Mouse (Mus musculus): Measurements from ENCODE around the gene Zbed4. TPM values are rescaled to one million over a fixed set of nuclear protein-coding genes. Genes with fewer than 3 reads are reported as not detected.
A peak's percentile ranks its signal among the peaks of the same experiment; 100 is the strongest.

Zbed4 gene
- total and polyA plus RNA-seq, 2 experiments from 2014 or later: 4.5 to 20.7 TPM

DNA sequence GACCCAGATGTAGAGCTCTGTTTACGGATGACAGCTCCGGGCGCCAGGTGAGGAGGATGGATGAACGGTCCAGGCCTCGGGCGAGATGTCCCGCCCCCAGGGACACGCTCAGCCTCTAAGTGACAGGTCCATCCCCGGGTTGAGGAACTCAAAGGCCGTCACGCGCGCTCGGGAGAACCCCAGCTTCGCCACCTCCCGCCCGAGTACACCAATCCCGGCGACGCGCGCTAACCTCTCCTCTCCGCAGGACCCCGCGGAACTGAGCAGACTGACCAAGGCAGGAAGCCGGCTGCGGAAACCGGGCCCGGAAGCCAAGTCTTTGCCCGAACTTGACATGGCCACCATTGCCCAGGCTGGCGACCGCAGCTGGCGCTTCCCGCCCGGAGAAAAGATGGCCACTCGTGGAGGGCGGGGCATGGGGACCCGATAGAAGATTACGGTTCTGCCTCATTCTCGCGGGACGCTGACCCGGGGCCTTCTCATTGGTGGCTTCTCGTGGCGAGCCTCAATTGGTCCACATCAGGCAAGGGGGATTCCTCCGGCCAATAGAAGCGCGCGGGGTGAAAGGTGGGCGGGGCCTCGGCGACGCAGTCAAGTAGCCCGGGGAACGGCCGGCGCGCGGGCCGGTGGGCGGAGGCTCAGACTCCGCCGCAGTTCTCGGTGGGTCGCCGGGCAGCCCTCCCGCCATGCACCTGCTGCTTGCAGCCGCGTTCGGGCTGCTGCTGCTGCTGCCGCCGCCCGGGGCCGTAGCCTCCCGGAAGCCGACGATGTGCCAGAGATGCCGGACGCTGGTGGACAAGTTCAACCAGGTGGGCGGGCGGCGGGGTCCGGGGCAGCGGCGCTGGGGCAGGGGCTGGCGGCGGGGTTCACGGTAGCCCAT, 67.8 kb downstream of the Zbed4 start, which contains the start of the genes Alg12 and Creld2:
TSS of gene Alg12 (minus strand) at position 293 of the 880 bp plus-strand sequence.
TSS of gene Creld2 (plus strand) at position 621 of the 880 bp plus-strand sequence.
- ATAC-seq (ENCODE audit: low FRiP score) (peak; percentile 98), DNase-seq (ENCODE audit: low spot score) (peak; percentile 100)
- under 1% methylated on average over 82 of the region's 88 CpGs for WGBS
- H3K27ac ChIP-seq (ENCODE audit: low read depth, low read length): peak within 1 kb of the TSS; percentile 77
- peaks cover 9% of the 10 kb centered on the region; the same call in 1 of the 2 replicates for H3K4me1 ChIP-seq (ENCODE audit: insufficient read depth, low read length)
- no peak for TF ChIP-seq CTCF (IDR thresholded peaks at IDR 0.05)
- no peaks in the 10 kb centered on the region for H3K27me3 ChIP-seq (ENCODE audit: insufficient read depth, low read length)
- H3K9ac ChIP-seq (replicated peaks; ENCODE audit: low read length, poor library complexity, severe bottlenecking): peak within 1 kb of the TSS; percentile 83
- peaks cover 36% of the 10 kb centered on the region for H3K36me3 ChIP-seq (ENCODE audit: insufficient read depth, low read length)
- peak within 1 kb of the TSS; percentile 76 for H3K4me2 ChIP-seq (ENCODE audit: low read depth, low read length, poor library complexity, severe bottlenecking)
- no peaks in the 10 kb centered on the region for H3K9me3 ChIP-seq (ENCODE audit: low read length)
- H3K4me3 ChIP-seq (ENCODE audit: low read depth, low read length): peak within 1 kb of the TSS; percentile 86

DNA sequence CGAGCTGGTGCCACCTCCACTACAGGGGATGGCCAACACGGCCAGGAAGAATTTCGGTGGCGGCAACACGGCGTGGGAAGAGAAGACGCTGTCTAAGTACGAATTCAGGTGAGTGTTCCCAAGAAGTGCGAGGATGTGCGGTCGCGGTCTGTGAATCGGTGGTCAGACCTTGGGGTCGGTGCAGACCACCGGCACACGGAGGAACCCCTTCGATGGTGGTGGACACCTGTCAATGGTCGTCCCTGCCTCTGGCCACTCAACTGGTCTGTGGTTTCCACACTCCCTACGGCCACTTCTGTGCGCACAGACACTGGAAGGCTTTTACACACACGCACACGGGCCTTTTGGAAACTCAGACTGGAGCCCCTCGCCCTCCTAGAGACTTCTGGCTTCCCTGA, 68.4 kb downstream of the Zbed4 start:
- Histone ChIP-seq H3K36me3 (ENCODE audit: insufficient read depth, low read length) (peaks cover 41% of the 10 kb centered on the region), H3K4me2 (ENCODE audit: low read depth, low read length, poor library complexity, severe bottlenecking) (peak overlapping the region; percentile 76), H3K27me3 (ENCODE audit: insufficient read depth, low read length) (no peaks in the 10 kb centered on the region), H3K4me3 (ENCODE audit: low read depth, low read length) (peak overlapping the region; percentile 86), H3K9me3 (ENCODE audit: low read length) (no peaks in the 10 kb centered on the region), H3K27ac (ENCODE audit: low read depth, low read length) (peak overlapping the region; percentile 70), H3K4me1 (ENCODE audit: insufficient read depth, low read length) (peaks cover 9% of the 10 kb centered on the region; the same call in 1 of the 2 replicates), H3K9ac (replicated peaks; ENCODE audit: low read length, poor library complexity, severe bottlenecking) (peak overlapping the region; percentile 77)
- no peak for TF ChIP-seq CTCF (IDR thresholded peaks at IDR 0.05)
- ATAC-seq (ENCODE audit: low FRiP score): no peak
- DNase-seq (ENCODE audit: low spot score): no peak
- under 1% methylated on average over 23 of the region's 23 CpGs for WGBS

DNA sequence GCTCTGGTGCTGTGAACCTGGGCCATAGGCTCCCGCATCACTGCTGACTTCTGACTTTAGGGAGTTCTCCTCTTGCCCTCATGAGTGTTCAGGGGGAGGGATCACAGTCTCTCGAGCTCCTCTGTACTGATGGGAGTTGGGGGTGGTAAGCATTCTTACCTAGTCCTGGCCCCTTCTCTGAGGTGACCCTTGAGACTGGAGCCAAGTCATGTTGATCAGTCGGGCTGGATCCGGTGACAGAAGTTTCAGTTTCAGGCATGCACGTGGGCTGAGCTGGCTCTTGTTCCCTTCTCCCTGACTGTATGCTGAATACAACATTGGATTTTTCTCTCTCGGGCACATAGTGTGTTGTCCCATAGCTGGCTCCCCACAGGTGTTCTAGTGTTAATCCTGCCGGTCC, 69.9 kb downstream of the Zbed4 start:
- Histone ChIP-seq H3K27ac (ENCODE audit: low read depth, low read length) (no peak overlapping the region), H3K9me3 (ENCODE audit: low read length) (no peaks in the 10 kb centered on the region), H3K4me2 (ENCODE audit: low read depth, low read length, poor library complexity, severe bottlenecking) (no peak overlapping the region), H3K4me3 (ENCODE audit: low read depth, low read length) (no peak overlapping the region), H3K36me3 (ENCODE audit: insufficient read depth, low read length) (peaks cover 46% of the 10 kb centered on the region), H3K4me1 (ENCODE audit: insufficient read depth, low read length) (peaks cover 9% of the 10 kb centered on the region; the same call in 1 of the 2 replicates), H3K27me3 (ENCODE audit: insufficient read depth, low read length) (no peaks in the 10 kb centered on the region), H3K9ac (replicated peaks; ENCODE audit: low read length, poor library complexity, severe bottlenecking) (no peak overlapping the region)
- ATAC-seq (ENCODE audit: low FRiP score) (no peak), DNase-seq (ENCODE audit: low spot score) (no peak)
- TF ChIP-seq CTCF (IDR thresholded peaks at IDR 0.05): no peak
- WGBS: 88% methylated on average over 7 of the region's 7 CpGs

GRCm38 (mm10) chr15:88822513-88822912, 71.1 kb downstream of the Zbed4 start:
- 94% methylated on average over 7 of the region's 7 CpGs for WGBS
- H3K27me3 ChIP-seq (ENCODE audit: insufficient read depth, low read length): no peaks in the 10 kb centered on the region
- TF ChIP-seq CTCF (IDR thresholded peaks at IDR 0.05): no peak
- H3K36me3 ChIP-seq (ENCODE audit: insufficient read depth, low read length): peaks cover 53% of the 10 kb centered on the region
- no peak overlapping the region for H3K27ac ChIP-seq (ENCODE audit: low read depth, low read length)
- no peak for DNase-seq (ENCODE audit: low spot score)
- no peak overlapping the region for H3K4me2 ChIP-seq (ENCODE audit: low read depth, low read length, poor library complexity, severe bottlenecking)
- no peak for ATAC-seq (ENCODE audit: low FRiP score)
- peaks cover 9% of the 10 kb centered on the region; the same call in 1 of the 2 replicates for H3K4me1 ChIP-seq (ENCODE audit: insufficient read depth, low read length)
- no peak overlapping the region for H3K9ac ChIP-seq (replicated peaks; ENCODE audit: low read length, poor library complexity, severe bottlenecking)
- H3K9me3 ChIP-seq (ENCODE audit: low read length): no peaks in the 10 kb centered on the region
- no peak overlapping the region for H3K4me3 ChIP-seq (ENCODE audit: low read depth, low read length)

GRCm38 (mm10) chr15:88823376-88823775, 71.9 kb downstream of the Zbed4 start:
- no peak for TF ChIP-seq CTCF (IDR thresholded peaks at IDR 0.05)
- Histone ChIP-seq H3K27ac (ENCODE audit: low read depth, low read length) (no peak overlapping the region), H3K4me1 (ENCODE audit: insufficient read depth, low read length) (peaks cover 9% of the 10 kb centered on the region; the same call in 1 of the 2 replicates), H3K36me3 (ENCODE audit: insufficient read depth, low read length) (peaks cover 53% of the 10 kb centered on the region), H3K27me3 (ENCODE audit: insufficient read depth, low read length) (no peaks in the 10 kb centered on the region), H3K4me2 (ENCODE audit: low read depth, low read length, poor library complexity, severe bottlenecking) (no peak overlapping the region), H3K4me3 (ENCODE audit: low read depth, low read length) (no peak overlapping the region), H3K9ac (replicated peaks; ENCODE audit: low read length, poor library complexity, severe bottlenecking) (no peak overlapping the region), H3K9me3 (ENCODE audit: low read length) (no peaks in the 10 kb centered on the region)
- DNase-seq (ENCODE audit: low spot score) (no peak), ATAC-seq (ENCODE audit: low FRiP score) (no peak)
- 90% methylated on average over 5 of the region's 5 CpGs for WGBS

- H3K4me2 ChIP-seq (ENCODE audit: low read depth, low read length, poor library complexity, severe bottlenecking): no peak overlapping the region
- no peaks in the 10 kb centered on the region for H3K9me3 ChIP-seq (ENCODE audit: low read length)
- 91% methylated on average over 6 of the region's 6 CpGs for WGBS
- no peaks in the 10 kb centered on the region for H3K27me3 ChIP-seq (ENCODE audit: insufficient read depth, low read length)
- H3K36me3 ChIP-seq (ENCODE audit: insufficient read depth, low read length): peaks cover 45% of the 10 kb centered on the region
- H3K9ac ChIP-seq (replicated peaks; ENCODE audit: low read length, poor library complexity, severe bottlenecking): no peak overlapping the region
- TF ChIP-seq CTCF (IDR thresholded peaks at IDR 0.05): no peak
- ATAC-seq (ENCODE audit: low FRiP score) (no peak), DNase-seq (ENCODE audit: low spot score) (no peak)
- H3K4me3 ChIP-seq (ENCODE audit: low read depth, low read length): no peak overlapping the region
- no peak overlapping the region for H3K27ac ChIP-seq (ENCODE audit: low read depth, low read length)
- no peaks in the 10 kb centered on the region for H3K4me1 ChIP-seq (ENCODE audit: insufficient read depth, low read length)
These were observed 76.0 kb downstream of the Zbed4 start for GRCm38 (mm10) chr15:88827466-88827865.

Measured in midbrain, postnatal 0 days (tissue).